Mouse (Mus musculus) MEL (cell line): ENCODE measurements around the gene Spata32. TPM values are rescaled to one million over a fixed set of nuclear protein-coding genes. Genes with fewer than 3 reads are reported as not detected.

Experiments
- DNase-seq: peaks from one replicate; pipeline ENCODE4 v3.0.0; 2011; ENCODE audit warnings: low read depth, low spot score
- H3K27ac ChIP-seq: 2 replicates; pipeline ENCODE4 v1.5.1; 2012; ENCODE audit warnings: low read depth, mild to moderate bottlenecking, control low read depth, low read length, moderate library complexity; ENCODE audit not compliant: control insufficient read depth
- H3K27me3 ChIP-seq, 2 experiments: fragments of 150-350 bp in 1 of 2; sonication (generic) in 1 of 2; 2 replicates each; pipeline ENCODE4 v1.6.1; 2012; ENCODE audit warnings: low read length in 2 of 2, mild to moderate bottlenecking in 2 of 2, improper control_type of control experiment in 1 of 2, moderate library complexity in 1 of 2; ENCODE audit not compliant: insufficient read depth in 2 of 2, control insufficient read depth in 1 of 2
- H3K36me3 ChIP-seq, 2 experiments: 2 replicates each; pipeline ENCODE4 v1.6.1; 2012 to 2014; ENCODE audit warnings: low read length in 2 of 2, improper control_type of control experiment in 1 of 2, inconsistent platforms in 1 of 2, mild to moderate bottlenecking in 1 of 2; ENCODE audit not compliant: insufficient read depth in 2 of 2, control insufficient read depth in 1 of 2
- H3K4me1 ChIP-seq, 2 experiments: fragments of 150-350 bp in 1 of 2; sonication (generic) in 1 of 2; 2 replicates each; pipeline ENCODE4 v1.6.1; 2012; ENCODE audit warnings: low read length in 2 of 2, improper control_type of control experiment in 1 of 2, mild to moderate bottlenecking in 1 of 2; ENCODE audit not compliant: insufficient read depth in 2 of 2, control insufficient read depth in 1 of 2
- H3K4me3 ChIP-seq, 2 experiments: fragments of 150-350 bp in 1 of 2; sonication (generic) in 1 of 2; 2 replicates each; pipeline ENCODE4 v1.5.1; 2012; ENCODE audit warnings: low read depth in 2 of 2, low read length in 2 of 2, mild to moderate bottlenecking in 2 of 2, moderate library complexity in 2 of 2, control low read depth in 1 of 2, improper control_type of control experiment in 1 of 2; ENCODE audit not compliant: control insufficient read depth in 1 of 2, insufficient read depth in 1 of 2
- H3K79me2 ChIP-seq: 2 replicates; pipeline ENCODE4 v1.6.1; 2012; ENCODE audit warnings: mild to moderate bottlenecking, low read length, moderate library complexity; ENCODE audit not compliant: control insufficient read depth, poor library complexity, insufficient read depth
- H3K9ac ChIP-seq: 2 replicates; pipeline ENCODE4 v1.6.1; 2012; ENCODE audit warnings: low read depth, mild to moderate bottlenecking, control low read depth, low read length, moderate library complexity; ENCODE audit not compliant: control insufficient read depth, poor library complexity, severe bottlenecking
- H3K9me3 ChIP-seq: fragments of 150-350 bp; sonication (generic); replicated peaks from 2 replicates; pipeline ENCODE4 v1.6.1; 2012; ENCODE audit warnings: mild to moderate bottlenecking, low read length, improper control_type of control experiment, moderate library complexity; ENCODE audit not compliant: insufficient read depth
- BHLHE40 ChIP-seq: IDR thresholded peaks from 2 replicates; pipeline ENCODE4 v1.6.1; 2012; ENCODE audit warnings: low read depth, mild to moderate bottlenecking, inconsistent platforms, low read length, improper control_type of control experiment, borderline replicate concordance
- CHD1 ChIP-seq: IDR thresholded peaks from 2 replicates; pipeline ENCODE4 v1.6.1; 2012; ENCODE audit warnings: low read depth, mild to moderate bottlenecking, inconsistent platforms, low read length, improper control_type of control experiment
- CHD2 ChIP-seq: IDR thresholded peaks from 2 replicates; pipeline ENCODE4 v1.6.1; 2011; ENCODE audit warnings: low read length, improper control_type of control experiment
- CTCF ChIP-seq, 3 experiments: IDR thresholded peaks in 2 of 3; conservative IDR thresholded peaks in 1 of 3; 2 replicates each; pipeline ENCODE4 v1.5.1; 2011 to 2012; ENCODE audit warnings: low read length in 3 of 3, low read depth in 2 of 3, mild to moderate bottlenecking in 2 of 3, improper control_type of control experiment in 1 of 3, inconsistent platforms in 1 of 3, mixed read lengths in 1 of 3, moderate library complexity in 1 of 3; ENCODE audit not compliant: control insufficient read depth in 1 of 3, insufficient read depth in 1 of 3, poor library complexity in 1 of 3, severe bottlenecking in 1 of 3
- E2F4 ChIP-seq: IDR thresholded peaks from 2 replicates; pipeline ENCODE4 v1.6.1; 2011; ENCODE audit warnings: low read depth, low read length, improper control_type of control experiment, borderline replicate concordance
- ELF1 ChIP-seq: IDR thresholded peaks from 2 replicates; pipeline ENCODE4 v1.6.1; 2014; ENCODE audit warnings: low read depth, mild to moderate bottlenecking, inconsistent platforms, low read length, improper control_type of control experiment, moderate library complexity
- EP300 ChIP-seq, 2 experiments: IDR thresholded peaks; 2 replicates each; pipeline ENCODE4 v1.6.1; 2011; ENCODE audit warnings: improper control_type of control experiment in 2 of 2, low read length in 2 of 2, low read depth in 1 of 2, mild to moderate bottlenecking in 1 of 2
- GABPA ChIP-seq: IDR thresholded peaks from 2 replicates; pipeline ENCODE4 v1.6.1; 2012; ENCODE audit warnings: low read depth, mild to moderate bottlenecking, inconsistent platforms, low read length, improper control_type of control experiment, moderate library complexity
- GATA1 ChIP-seq: IDR thresholded peaks from 2 replicates; pipeline ENCODE4 v1.6.1; 2011; ENCODE audit warnings: low read depth, low read length, improper control_type of control experiment
- JUND ChIP-seq: IDR thresholded peaks from 2 replicates; pipeline ENCODE4 v1.6.1; 2011; ENCODE audit warnings: low read depth, mild to moderate bottlenecking, improper control_type of control experiment, low read length
- MAFK ChIP-seq: IDR thresholded peaks from 2 replicates; pipeline ENCODE4 v1.6.1; 2011; ENCODE audit warnings: low read depth, mild to moderate bottlenecking, low read length, improper control_type of control experiment, borderline replicate concordance
- MAX ChIP-seq: IDR thresholded peaks from 2 replicates; pipeline ENCODE4 v1.6.1; 2011; ENCODE audit warnings: low read length, improper control_type of control experiment
- MAZ ChIP-seq: IDR thresholded peaks from 2 replicates; pipeline ENCODE4 v1.6.1; 2012; ENCODE audit warnings: low read depth, mild to moderate bottlenecking, inconsistent platforms, low read length, improper control_type of control experiment
- MEF2A ChIP-seq: IDR thresholded peaks from 2 replicates; pipeline ENCODE4 v1.6.1; 2014; ENCODE audit warnings: low read depth, mild to moderate bottlenecking, inconsistent platforms, low read length, improper control_type of control experiment; ENCODE audit not compliant: poor library complexity, insufficient replicate concordance, severe bottlenecking; ENCODE audit errors: extremely low read depth
- NELFE ChIP-seq: IDR thresholded peaks from 2 replicates; pipeline ENCODE4 v1.6.1; 2011; ENCODE audit warnings: low read depth, low read length, improper control_type of control experiment
- POLR2A ChIP-seq, 2 experiments: IDR thresholded peaks; 2 replicates each; pipeline ENCODE4 v1.6.1; 2011 to 2012; ENCODE audit warnings: low read length in 2 of 2, mild to moderate bottlenecking in 2 of 2, control low read depth in 1 of 2, improper control_type of control experiment in 1 of 2, low read depth in 1 of 2, moderate library complexity in 1 of 2; ENCODE audit not compliant: control insufficient read depth in 1 of 2, insufficient read depth in 1 of 2, poor library complexity in 1 of 2
- POLR2AphosphoS2 ChIP-seq: IDR thresholded peaks from 2 replicates; pipeline ENCODE4 v1.6.1; 2011; ENCODE audit warnings: low read length, improper control_type of control experiment
- RAD21 ChIP-seq: IDR thresholded peaks from 2 replicates; pipeline ENCODE4 v1.6.1; 2011; ENCODE audit warnings: mild to moderate bottlenecking, low read depth, low read length, improper control_type of control experiment
- SMC3 ChIP-seq: IDR thresholded peaks from 2 replicates; pipeline ENCODE4 v1.6.1; 2011; ENCODE audit warnings: low read depth, low read length, improper control_type of control experiment
- TAL1 ChIP-seq: IDR thresholded peaks from 2 replicates; pipeline ENCODE4 v1.6.1; 2012; ENCODE audit warnings: mild to moderate bottlenecking, inconsistent platforms, low read length, moderate library complexity, mixed read lengths
- TCF12 ChIP-seq: IDR thresholded peaks from 2 replicates; pipeline ENCODE4 v1.6.1; 2014; ENCODE audit warnings: low read depth, mild to moderate bottlenecking, inconsistent platforms, low read length, improper control_type of control experiment, moderate library complexity
- UBTF ChIP-seq: IDR thresholded peaks from 2 replicates; pipeline ENCODE4 v1.6.1; 2012; ENCODE audit warnings: low read depth, mild to moderate bottlenecking, inconsistent platforms, low read length, improper control_type of control experiment, moderate library complexity, borderline replicate concordance; ENCODE audit not compliant: insufficient read depth
- USF1 ChIP-seq: IDR thresholded peaks from 2 replicates; pipeline ENCODE4 v1.6.1; 2014; ENCODE audit warnings: low read depth, mild to moderate bottlenecking, inconsistent platforms, low read length, improper control_type of control experiment, moderate library complexity
- USF2 ChIP-seq, 2 experiments: IDR thresholded peaks; 2 replicates each; pipeline ENCODE4 v1.6.1; 2011 to 2012; ENCODE audit warnings: improper control_type of control experiment in 2 of 2, low read length in 2 of 2, borderline replicate concordance in 1 of 2, inconsistent platforms in 1 of 2, low read depth in 1 of 2, mild to moderate bottlenecking in 1 of 2; ENCODE audit not compliant: insufficient read depth in 1 of 2
- ZC3H11A ChIP-seq: IDR thresholded peaks from 2 replicates; pipeline ENCODE4 v1.6.1; 2012; ENCODE audit warnings: low read depth, mild to moderate bottlenecking, inconsistent platforms, low read length, improper control_type of control experiment
- ZNF384 ChIP-seq: IDR thresholded peaks from 2 replicates; pipeline ENCODE4 v1.6.1; 2012; ENCODE audit warnings: low read depth, mild to moderate bottlenecking, inconsistent platforms, low read length, improper control_type of control experiment
- polyA plus RNA-seq, 2 experiments: library from polyadenylated mRNA; stranded (reverse) in 1 of 2; unstranded in 1 of 2; fragments of >175 nt in 1 of 2; fragments of >200 nt in 1 of 2; gene quantifications; 2 replicates each; pipeline versions ENCODE4 v1.2.1 to v1.2.4; 2012; ENCODE audit warnings: low replicate concordance in 2 of 2, low read depth in 1 of 2; ENCODE audit not compliant: insufficient read length in 2 of 2, insufficient read depth in 1 of 2, missing spikeins in 1 of 2
- total RNA-seq: library from RNA; depleted of rRNA; stranded (reverse); fragments of 300-350 nt; gene quantifications from 2 replicates; pipeline ENCODE4 v1.2.3, GENCODE M21; 2012

Spata32 gene
- total and polyA plus RNA-seq, 3 experiments, result not detected

GRCm38 (mm10) chr11:103240740-103241139 lies 22.5 kb upstream of the Spata32 start:
- DNase-seq, result no peak
- no peaks in the 10 kb centered on the region for H3K79me2 ChIP-seq
- no peaks in the 10 kb centered on the region for H3K27me3 ChIP-seq
- no peak overlapping the region for H3K27ac ChIP-seq
- H3K36me3 ChIP-seq, result peaks cover 0 to 1% of the 10 kb centered on the region in 2 experiments; a peak in 2 of 4 replicates
- TF ChIP-seq BHLHE40, result no peak
- TF ChIP-seq EP300 (IDR thresholded peaks at IDR 0.05; ENCODE audit: low read depth in 1 of 2, low read length in 2 of 2), result no peak
- TF ChIP-seq ELF1, result no peak
- TF ChIP-seq NELFE, result no peak
- TF ChIP-seq CTCF (IDR thresholded peaks at IDR 0.05 in 2 of 3, conservative IDR thresholded peaks at IDR 0.05 in 1 of 3; ENCODE audit: control insufficient read depth in 1 of 3, insufficient read depth in 1 of 3, low read depth in 2 of 3, low read length in 3 of 3, poor library complexity in 1 of 3, severe bottlenecking in 1 of 3), result no peak
- no peak for TF ChIP-seq SMC3
- TF ChIP-seq RAD21, result no peak
- TF ChIP-seq GATA1, result no peak
- no peak for TF ChIP-seq E2F4
- no peak for TF ChIP-seq JUND
- H3K9ac ChIP-seq, result no peak overlapping the region
- H3K4me1 ChIP-seq, result peaks cover 0 to under 1% of the 10 kb centered on the region in 2 experiments; a peak in 2 of 4 replicates
- no peaks in the 10 kb centered on the region for H3K9me3 ChIP-seq
- no peak overlapping the region for H3K4me3 ChIP-seq

GRCm38 (mm10) chr11:103237757-103238156 lies 19.5 kb upstream of the Spata32 start:
- Histone ChIP-seq H3K4me1 (no peaks in the 10 kb centered on the region), H3K27ac (no peak overlapping the region), H3K4me3 (no peak overlapping the region), H3K9ac (no peak overlapping the region), H3K79me2 (no peaks in the 10 kb centered on the region), H3K27me3 (no peaks in the 10 kb centered on the region), H3K36me3 (no peaks in the 10 kb centered on the region), H3K9me3 (no peaks in the 10 kb centered on the region)
- TF ChIP-seq JUND, result no peak
- TF ChIP-seq UBTF, result no peak
- no peak for TF ChIP-seq MAFK
- no peak for TF ChIP-seq MEF2A
- TF ChIP-seq SMC3, result peak; percentile 47
- no peak for TF ChIP-seq POLR2A (IDR thresholded peaks at IDR 0.05; ENCODE audit: control insufficient read depth in 1 of 2, insufficient read depth in 1 of 2, low read depth in 1 of 2, low read length in 2 of 2, poor library complexity in 1 of 2)
- no peak for TF ChIP-seq MAZ
- no peak for TF ChIP-seq CHD2
- peak; percentile 31 to 58 (median 44) for TF ChIP-seq CTCF (IDR thresholded peaks at IDR 0.05 in 2 of 3, conservative IDR thresholded peaks at IDR 0.05 in 1 of 3; ENCODE audit: control insufficient read depth in 1 of 3, insufficient read depth in 1 of 3, low read depth in 2 of 3, low read length in 3 of 3, poor library complexity in 1 of 3, severe bottlenecking in 1 of 3)
- TF ChIP-seq ZC3H11A, result no peak
- TF ChIP-seq MAX, result no peak
- TF ChIP-seq ZNF384, result no peak
- no peak for TF ChIP-seq GABPA
- no peak for TF ChIP-seq TCF12
- TF ChIP-seq USF2 (IDR thresholded peaks at IDR 0.05; ENCODE audit: borderline replicate concordance in 1 of 2, insufficient read depth in 1 of 2, low read depth in 1 of 2, low read length in 2 of 2), result no peak
- no peak for TF ChIP-seq TAL1
- TF ChIP-seq E2F4, result no peak
- peak; percentile 23 for TF ChIP-seq RAD21
- TF ChIP-seq BHLHE40, result no peak
- no peak for TF ChIP-seq USF1
- TF ChIP-seq POLR2AphosphoS2, result no peak
- TF ChIP-seq CHD1, result no peak
- DNase-seq, result peak; percentile 46
